Mouse (Mus musculus): Measurements from ENCODE around the gene Gpr176. TPM values are rescaled to one million over a fixed set of nuclear protein-coding genes. Genes with fewer than 3 reads are reported as not detected.

Gene Gpr176
- total and polyA plus RNA-seq, 3 experiments = not detected

GRCm38 (mm10) chr2:118415601-118416355 is 42.6 kb upstream of the Gpr176 start:
- no peak overlapping the region for H3K27ac ChIP-seq (ENCODE audit: control insufficient read depth, low read depth, low read length)
- no peaks in the 10 kb centered on the region for H3K4me1 ChIP-seq (ENCODE audit: control insufficient read depth in 1 of 2, insufficient read depth in 2 of 2, low read length in 2 of 2)
- no peak for DNase-seq (ENCODE audit: low read depth, low spot score)
- H3K36me3 ChIP-seq (ENCODE audit: control insufficient read depth in 1 of 2, insufficient read depth in 2 of 2, low read length in 2 of 2) = no peaks in the 10 kb centered on the region; a peak in 1 of 4 replicates
- no peaks in the 10 kb centered on the region for H3K27me3 ChIP-seq (ENCODE audit: control insufficient read depth in 1 of 2, insufficient read depth in 2 of 2, low read length in 2 of 2)
- no peaks in the 10 kb centered on the region for H3K79me2 ChIP-seq (ENCODE audit: control insufficient read depth, insufficient read depth, low read length, poor library complexity)
- H3K9ac ChIP-seq (ENCODE audit: control insufficient read depth, low read depth, low read length, poor library complexity, severe bottlenecking) = no peak overlapping the region
- no peak for TF ChIP-seq EP300 (IDR thresholded peaks at IDR 0.05; ENCODE audit: low read depth in 1 of 2, low read length in 2 of 2)
- no peak for TF ChIP-seq GABPA (IDR thresholded peaks at IDR 0.05; ENCODE audit: low read depth, low read length)
- TF ChIP-seq RCOR1 (IDR thresholded peaks at IDR 0.05; ENCODE audit: low read depth, low read length) = no peak
- no peak for TF ChIP-seq CHD2 (IDR thresholded peaks at IDR 0.05; ENCODE audit: low read length)
- no peak for TF ChIP-seq TCF12 (IDR thresholded peaks at IDR 0.05; ENCODE audit: low read depth, low read length)
- TF ChIP-seq RAD21 (IDR thresholded peaks at IDR 0.05; ENCODE audit: low read depth, low read length) = no peak
- TF ChIP-seq CHD1 (IDR thresholded peaks at IDR 0.05; ENCODE audit: low read depth, low read length) = no peak
- no peak for TF ChIP-seq ZNF384 (IDR thresholded peaks at IDR 0.05; ENCODE audit: low read depth, low read length)
- no peak for TF ChIP-seq ZMIZ1 (IDR thresholded peaks at IDR 0.05; ENCODE audit: low read depth, low read length)
- no peak for TF ChIP-seq KAT2A (conservative IDR thresholded peaks at IDR 0.05; ENCODE audit: low read depth, low read length)
- no peak overlapping the region for H3K4me3 ChIP-seq (ENCODE audit: control insufficient read depth in 1 of 2, insufficient read depth in 1 of 2, low read depth in 2 of 2, low read length in 2 of 2)
- no peaks in the 10 kb centered on the region for H3K9me3 ChIP-seq (replicated peaks; ENCODE audit: insufficient read depth, low read length)

DNA sequence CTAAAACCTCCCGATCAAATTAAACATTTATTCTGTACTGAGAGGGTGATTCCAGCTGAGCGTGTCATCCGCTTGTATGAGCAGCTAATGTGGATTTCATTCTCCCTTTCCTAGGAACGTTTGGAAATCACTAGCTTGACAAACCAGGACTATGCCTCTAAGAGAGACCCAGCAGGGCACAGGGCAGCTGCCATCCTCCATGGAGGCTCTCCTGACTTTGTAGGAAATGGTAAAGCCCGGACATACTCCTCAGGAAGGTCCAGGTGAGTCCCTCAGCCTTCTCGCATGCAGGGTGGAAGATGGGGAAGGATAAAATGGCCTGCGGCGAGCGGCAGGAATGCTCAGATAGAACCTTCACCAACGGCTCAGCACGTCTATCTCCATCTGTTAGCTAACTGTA is 39.6 kb upstream of the Gpr176 start:
- TF ChIP-seq EP300 (IDR thresholded peaks at IDR 0.05; ENCODE audit: low read depth in 1 of 2, low read length in 2 of 2) (no peak), GABPA (IDR thresholded peaks at IDR 0.05; ENCODE audit: low read depth, low read length) (no peak), POLR2AphosphoS5 (IDR thresholded peaks at IDR 0.05; ENCODE audit: borderline replicate concordance, low read depth, low read length) (no peak), USF1 (IDR thresholded peaks at IDR 0.05; ENCODE audit: low read depth, low read length) (no peak), MAX (IDR thresholded peaks at IDR 0.05; ENCODE audit: low read length) (no peak), SIN3A (IDR thresholded peaks at IDR 0.05; ENCODE audit: low read length) (no peak), NELFE (IDR thresholded peaks at IDR 0.05; ENCODE audit: low read depth, low read length) (no peak)
- H3K4me1 ChIP-seq (ENCODE audit: control insufficient read depth in 1 of 2, insufficient read depth in 2 of 2, low read length in 2 of 2) = no peaks in the 10 kb centered on the region
- H3K36me3 ChIP-seq (ENCODE audit: control insufficient read depth in 1 of 2, insufficient read depth in 2 of 2, low read length in 2 of 2) = no peaks in the 10 kb centered on the region; a peak in 1 of 4 replicates
- H3K9me3 ChIP-seq (replicated peaks; ENCODE audit: insufficient read depth, low read length) = no peaks in the 10 kb centered on the region
- no peak for DNase-seq (ENCODE audit: low read depth, low spot score)
- no peak overlapping the region for H3K9ac ChIP-seq (ENCODE audit: control insufficient read depth, low read depth, low read length, poor library complexity, severe bottlenecking)
- no peak overlapping the region for H3K4me3 ChIP-seq (ENCODE audit: control insufficient read depth in 1 of 2, insufficient read depth in 1 of 2, low read depth in 2 of 2, low read length in 2 of 2)
- no peak overlapping the region for H3K27ac ChIP-seq (ENCODE audit: control insufficient read depth, low read depth, low read length)
- H3K79me2 ChIP-seq (ENCODE audit: control insufficient read depth, insufficient read depth, low read length, poor library complexity) = no peaks in the 10 kb centered on the region
- H3K27me3 ChIP-seq (ENCODE audit: control insufficient read depth in 1 of 2, insufficient read depth in 2 of 2, low read length in 2 of 2) = no peaks in the 10 kb centered on the region
